Mouse (Mus musculus) ES-CJ7 (cell line): ENCODE data around the gene C1rb.
A peak's percentile ranks its signal among the peaks of the same experiment; 100 is the strongest.
"Not testable (repeated sequence)": the region's sequence is repeated elsewhere in the genome, so short reads cannot be mapped to it uniquely, and the experiment has no call there.

Experiments used
- DNase-seq: peaks from one replicate; pipeline ENCODE4 v3.0.0; 2011; ENCODE audit warnings: low read depth, low spot score

Gene C1rb

DNA sequence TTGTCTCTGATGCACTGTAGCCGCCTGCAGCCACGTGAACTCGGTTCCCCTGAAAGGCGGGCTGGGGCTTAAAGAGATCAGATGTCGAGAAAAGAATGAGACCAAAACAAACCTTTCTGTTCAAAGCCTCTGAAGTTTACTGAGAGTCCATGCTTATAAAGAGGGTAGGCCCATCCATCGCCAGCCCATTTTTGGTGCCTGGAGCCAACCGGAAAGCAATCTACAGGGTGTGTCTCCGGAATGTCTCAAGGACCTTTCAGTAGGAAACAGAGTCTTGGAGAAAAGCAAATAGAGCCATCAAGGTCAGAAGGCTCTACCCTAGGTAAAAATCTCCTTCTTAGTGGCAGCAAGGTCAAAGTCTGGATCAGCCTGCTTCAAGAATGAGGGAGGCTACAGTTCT is 23.0 kb downstream of the C1rb start:
- DNase-seq: peak; percentile 50

DNA sequence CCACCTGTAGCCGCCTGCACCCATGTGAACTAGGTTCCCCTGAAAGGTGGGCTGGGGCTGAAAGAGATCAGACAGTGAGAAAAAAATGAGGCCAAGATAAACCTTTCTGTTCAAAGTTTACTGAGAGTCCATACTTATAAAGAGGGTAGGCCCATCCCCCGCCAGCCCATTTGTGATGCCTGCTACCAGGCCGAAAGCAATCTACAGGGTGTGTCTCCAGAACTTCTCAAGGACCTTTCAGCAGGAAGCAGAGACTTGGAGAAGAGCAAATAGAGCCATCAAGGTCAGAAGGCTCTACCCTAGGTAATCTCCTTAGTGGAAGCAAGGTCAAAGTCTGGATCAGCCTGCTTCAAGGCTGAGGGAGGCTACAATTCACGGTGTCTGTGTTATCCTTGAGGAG is 31.9 kb downstream of the C1rb start:
- peak; percentile 63 for DNase-seq

DNA sequence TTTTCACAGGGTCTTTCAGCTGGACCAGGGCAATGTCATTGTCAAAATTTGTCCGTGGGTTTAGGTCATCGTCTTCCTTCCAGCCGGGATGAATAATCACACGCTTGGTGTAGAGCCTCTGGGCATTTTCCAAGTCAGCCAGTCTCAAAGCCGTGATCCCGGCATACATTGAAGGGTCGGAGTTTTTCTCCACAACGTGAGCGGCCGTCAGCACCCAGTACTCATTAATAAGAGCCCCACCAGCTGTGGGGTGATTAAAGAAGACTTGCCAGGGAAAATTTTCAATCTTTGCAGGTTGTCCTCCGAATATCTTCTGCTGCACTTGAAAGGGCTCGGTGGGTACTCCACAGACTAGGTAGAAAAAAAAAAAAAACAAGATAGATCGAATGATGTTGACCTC is 55.5 kb downstream of the C1rb start:
- no peak for DNase-seq

DNA sequence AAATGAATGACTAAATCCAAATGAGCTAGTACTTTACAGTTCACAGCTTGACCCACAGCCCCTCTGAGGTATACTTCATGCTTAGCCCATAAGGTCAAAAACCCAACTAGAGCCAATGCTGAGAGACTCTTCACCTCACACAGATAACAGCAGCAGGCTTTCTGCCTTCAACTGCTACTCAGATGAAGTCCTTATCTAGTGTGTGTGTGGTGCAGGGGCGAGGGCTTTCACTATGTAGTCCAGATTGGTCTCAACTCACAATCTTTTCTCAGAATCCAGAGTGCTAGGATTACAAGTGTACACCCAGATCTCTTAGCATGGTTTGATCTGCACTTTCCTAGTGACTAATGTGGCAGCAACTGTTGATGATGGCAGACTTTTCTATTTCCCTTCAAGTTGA is 56.1 kb downstream of the C1rb start:
- not testable (repeated sequence) for DNase-seq

DNA sequence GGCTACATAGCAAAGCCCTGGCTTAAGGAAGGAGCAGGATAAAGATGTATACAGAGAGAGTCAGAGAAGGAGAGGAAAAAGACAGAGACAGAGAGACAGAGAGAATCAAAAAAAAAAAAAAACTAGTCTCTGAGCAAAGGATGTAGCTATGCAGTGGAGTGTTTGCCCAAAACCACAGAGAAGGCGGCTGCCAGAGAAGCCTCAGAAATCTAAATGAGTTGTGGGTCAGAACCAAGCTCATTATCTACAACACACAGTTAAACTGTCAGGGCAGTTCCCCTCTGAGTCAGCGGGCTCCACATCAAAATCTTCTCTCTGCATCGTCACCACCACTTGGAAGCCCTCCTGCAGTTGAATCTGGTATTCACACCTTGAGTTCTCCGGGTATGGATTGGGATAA is 60.7 kb downstream of the C1rb start:
- no peak for DNase-seq
